Mouse (Mus musculus) kidney, postnatal 36 days (tissue): ENCODE results near the gene Pparg.

Experiments
- DNase-seq, 2 experiments: peaks; one replicate each; pipeline ENCODE4 v3.0.0; 2021 to 2022; ENCODE audit warnings: mixed read lengths in 2 of 2

The Pparg gene

DNA sequence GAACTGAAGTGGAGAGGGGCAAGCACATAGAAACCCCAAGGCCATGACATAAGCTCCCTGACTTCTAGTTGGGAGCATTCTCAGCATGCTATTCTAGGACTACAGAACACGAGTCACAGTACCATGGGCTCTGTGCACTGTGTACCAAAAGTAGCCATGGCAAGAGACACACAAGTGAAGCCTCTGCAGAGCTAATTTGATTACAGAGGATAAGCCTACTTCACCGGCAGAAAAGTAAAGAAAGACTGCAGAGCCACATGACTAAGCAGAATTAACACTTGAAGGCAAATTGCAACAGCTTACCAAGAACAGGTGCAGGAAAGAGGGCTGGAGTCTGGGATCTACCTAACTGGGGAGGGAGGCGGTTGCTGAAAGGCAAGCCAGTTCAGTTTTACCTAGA is 103.9 kb downstream of the Pparg start:
- DNase-seq, result no peak

DNA sequence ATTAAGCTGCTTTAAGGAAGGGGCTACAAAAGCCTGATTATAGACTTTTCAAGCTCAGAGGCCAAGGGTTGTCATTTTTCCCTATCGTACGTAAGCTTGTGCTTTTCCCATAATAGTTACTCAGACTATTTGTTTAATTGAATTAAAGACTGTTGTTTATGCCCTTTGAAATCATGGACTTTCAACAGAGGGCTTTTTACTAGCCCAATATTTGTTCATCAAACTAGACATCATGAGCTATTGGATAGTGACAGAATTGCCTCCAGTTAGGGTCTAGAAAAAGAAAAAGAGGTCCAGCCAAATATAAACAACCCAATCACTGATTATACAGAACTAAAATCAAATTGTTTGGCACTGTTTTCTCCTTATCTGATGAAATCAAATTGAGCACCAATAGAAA is 104.7 kb downstream of the Pparg start:
- no peak for DNase-seq

DNA sequence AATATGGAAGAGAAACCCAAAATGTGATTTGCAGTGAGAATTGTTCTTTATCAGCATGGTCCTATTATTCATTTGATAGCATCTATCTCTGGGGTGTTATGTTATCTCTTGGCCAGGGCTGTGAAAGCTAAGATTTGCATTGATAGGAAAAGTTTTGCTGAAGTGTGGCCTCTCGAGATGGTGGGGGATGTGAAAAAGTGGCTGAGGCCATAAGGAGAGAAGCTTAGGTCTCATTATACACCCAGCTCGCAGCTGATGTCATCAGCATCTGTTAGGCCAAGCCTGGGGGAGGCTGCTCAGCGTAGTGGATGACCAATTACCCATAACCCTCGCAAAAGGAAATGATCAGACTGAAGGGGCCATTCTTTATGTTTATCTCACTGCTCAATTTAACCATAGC is 105.1 kb downstream of the Pparg start:
- no peak for DNase-seq

DNA sequence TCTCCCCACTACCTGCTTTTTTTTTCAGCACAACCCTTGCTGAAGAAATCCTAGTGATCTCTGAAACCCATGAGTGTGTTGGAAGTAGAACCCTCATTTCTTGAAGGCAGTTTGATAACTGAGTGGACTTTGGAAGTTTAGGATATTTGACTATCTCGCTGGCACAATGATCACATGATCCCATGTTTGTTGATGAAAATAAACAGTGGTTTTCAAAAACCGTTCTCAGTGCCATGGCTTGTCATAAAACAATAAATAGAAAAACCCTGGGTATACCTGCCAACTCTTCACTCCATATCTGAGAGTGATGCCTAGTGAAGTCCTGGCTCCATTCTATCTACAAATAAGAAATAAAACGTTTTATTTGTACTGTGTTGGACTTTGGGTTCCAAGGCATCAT is 105.8 kb downstream of the Pparg start:
- no peak for DNase-seq

DNA sequence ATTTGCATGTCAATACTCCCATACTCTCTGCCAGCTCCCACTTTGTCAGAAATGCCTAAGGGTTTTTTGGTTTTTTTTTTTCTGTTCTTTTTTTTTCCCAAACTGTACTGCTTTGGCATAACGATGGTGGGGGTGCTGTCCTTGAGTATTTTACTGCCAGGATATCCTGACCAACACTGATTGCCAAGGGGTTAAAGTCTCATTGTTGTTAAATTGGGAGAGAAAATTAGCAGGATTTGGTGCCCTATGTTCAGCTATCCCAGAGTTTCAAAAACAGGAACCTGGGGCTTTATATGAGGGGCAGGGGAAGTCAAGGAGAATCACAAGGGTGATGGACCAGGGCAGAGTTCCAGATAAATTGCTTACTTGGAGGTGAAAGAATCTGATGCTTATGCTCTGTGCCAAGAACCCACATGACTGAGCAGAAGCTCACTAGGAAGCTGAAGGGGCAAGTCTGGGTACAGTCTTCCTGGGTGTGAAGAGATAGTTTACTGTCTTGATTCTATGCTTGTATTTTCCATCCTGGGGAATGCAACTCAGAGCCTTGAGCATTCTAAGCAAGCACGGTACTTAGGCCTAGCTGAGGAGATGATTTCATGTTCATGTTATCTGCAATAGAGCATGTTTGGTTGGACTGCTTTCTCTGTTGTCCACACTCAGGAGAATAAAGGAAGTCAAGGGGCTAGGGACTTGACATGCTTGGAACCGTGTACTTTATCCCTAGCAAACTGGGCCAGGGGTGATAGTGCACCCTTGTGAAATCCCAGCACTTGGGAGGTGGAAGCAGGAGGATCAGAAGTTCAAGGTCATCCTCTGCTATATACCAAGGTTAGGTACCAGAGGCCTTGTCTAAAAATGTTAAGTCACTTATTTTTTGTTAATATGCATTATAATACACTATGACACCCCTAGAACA is 109.2 kb downstream of the Pparg start:
- peak; percentile 49 to 75 for DNase-seq

DNA sequence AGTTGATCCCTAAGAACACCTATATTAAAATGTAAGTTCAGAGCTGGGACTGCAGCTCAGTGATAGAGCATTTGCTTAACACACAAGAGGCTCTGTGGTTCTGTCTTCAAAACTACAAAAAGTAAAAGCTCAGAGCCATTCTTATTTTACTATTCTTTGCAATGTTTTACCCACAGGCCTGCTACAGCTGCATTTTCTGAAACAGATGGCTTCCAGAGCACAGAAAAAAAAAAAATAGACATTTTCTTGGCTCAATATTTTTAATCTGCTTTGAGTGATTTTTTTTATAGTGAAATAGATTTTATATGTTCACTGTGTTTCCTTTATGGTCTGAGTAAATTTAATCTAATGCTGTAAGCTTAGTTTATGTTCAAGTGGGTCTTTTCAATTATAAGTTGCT is 111.2 kb downstream of the Pparg start:
- no peak for DNase-seq

DNA sequence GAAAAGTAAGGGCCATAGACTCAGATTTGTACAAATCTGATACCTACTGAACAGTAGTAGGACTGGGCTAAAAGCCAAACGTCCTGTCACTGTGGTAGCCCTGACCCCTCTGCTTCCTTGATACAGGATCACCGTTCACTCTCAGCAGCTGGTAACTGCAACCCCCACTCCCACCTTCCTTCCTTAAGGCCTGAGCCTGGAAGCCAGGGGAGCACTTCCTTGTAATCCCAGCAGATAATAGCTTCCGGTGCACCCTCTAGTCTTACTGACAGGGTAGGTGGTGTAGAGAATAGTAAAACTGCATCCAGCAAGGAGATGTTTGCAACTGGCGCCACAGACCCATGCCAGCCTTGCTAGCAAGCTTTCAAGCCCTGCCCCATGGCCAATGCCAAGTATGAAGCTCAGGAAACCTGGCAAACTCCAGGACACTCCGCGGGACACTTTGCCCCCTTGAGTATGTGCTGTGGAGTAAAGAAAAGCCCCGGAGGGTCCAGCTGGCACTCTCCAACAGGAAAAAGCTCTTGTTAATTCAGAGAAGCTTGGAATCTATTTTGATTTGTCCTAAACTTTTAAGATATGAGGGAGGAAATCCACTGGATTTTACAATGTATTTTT is 116.4 kb downstream of the Pparg start:
- DNase-seq, result peak; percentile 23 to 27

DNA sequence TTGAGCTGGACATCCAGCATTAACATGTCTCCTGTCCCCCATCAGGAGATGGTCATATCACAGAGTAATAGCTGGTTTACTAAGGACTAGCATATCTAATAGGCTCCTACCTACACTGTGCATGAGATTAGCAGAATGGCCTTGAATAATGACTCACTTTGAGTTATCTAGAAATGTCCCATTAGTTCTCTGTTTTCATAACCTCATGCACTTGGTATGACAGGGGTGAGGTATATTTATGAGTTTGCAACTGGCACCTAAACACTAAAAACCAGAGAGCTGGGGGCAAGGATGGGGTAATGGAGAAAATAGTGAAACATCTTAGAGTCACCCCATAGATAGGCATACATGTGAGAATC is 119.2 kb downstream of the Pparg start:
- DNase-seq, result no peak

DNA sequence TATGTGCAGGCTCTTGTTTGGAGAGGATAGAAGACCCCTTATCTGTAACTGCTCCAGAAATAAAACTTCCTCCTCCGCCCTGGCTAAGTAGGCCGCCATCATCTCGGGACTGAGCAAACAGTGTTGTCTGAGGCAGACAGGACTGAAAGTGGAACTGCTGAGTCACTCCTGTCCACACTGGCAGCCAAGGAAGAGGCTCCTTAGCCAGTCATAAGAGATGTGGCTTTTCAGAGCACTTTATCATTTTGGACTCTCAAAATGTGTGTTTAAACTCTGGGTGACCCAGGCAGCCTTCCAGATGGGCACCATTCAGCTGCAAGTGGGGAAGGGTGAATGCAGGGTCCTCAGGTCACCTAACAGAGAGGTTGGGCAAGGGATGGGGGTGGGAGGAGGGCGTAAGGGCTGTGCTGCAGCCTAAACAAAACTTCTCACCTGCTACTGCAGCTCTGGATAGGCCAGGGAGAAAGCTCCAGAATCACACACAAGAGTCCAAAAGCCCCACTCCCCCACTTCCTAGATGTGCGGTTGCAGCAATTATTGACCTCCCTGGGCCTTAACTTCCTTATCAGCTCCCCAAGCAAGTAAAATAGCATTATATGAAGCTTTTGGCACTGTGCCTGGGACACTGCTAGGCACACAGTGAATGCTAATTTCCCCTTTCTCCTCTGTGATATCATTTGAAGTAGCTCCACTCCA is 119.7 kb downstream of the Pparg start:
- peak; percentile 53 to 63 for DNase-seq

DNA sequence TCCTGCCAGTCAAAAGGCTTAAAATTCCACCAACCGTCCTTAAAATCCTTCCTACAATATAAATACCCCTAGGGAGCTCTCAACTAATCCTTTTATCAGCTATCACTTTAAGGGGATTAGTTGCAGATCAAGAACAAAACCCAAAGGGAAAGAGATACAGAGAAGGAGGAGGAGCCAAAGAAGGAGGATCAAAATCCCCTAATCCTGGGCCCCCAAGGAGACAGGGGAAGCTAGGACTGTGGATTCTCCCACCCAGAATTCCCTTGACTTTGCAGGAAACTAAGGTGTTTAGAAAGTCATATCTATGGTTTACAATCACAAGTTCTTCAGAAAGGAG is 120.2 kb downstream of the Pparg start:
- DNase-seq, result no peak

DNA sequence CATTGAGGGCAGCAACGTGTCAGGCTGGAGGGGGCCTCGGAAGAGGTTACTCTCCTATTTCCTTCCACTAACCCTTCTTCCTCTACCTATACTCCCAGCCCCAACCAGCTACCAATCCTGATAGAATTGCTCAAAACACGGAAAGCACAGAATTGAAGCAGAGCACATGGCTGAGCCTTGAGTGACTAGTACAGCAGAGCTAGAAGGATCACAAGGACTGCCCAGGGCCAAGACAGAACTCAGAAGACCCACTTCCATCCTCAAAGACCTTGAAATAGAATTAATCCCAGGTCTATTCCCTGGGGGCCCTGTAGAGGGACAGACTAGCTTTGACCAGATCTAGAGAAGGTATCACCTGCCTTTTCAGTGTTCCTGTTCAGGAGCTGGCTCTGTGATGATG is 120.9 kb downstream of the Pparg start:
- no peak for DNase-seq

DNA sequence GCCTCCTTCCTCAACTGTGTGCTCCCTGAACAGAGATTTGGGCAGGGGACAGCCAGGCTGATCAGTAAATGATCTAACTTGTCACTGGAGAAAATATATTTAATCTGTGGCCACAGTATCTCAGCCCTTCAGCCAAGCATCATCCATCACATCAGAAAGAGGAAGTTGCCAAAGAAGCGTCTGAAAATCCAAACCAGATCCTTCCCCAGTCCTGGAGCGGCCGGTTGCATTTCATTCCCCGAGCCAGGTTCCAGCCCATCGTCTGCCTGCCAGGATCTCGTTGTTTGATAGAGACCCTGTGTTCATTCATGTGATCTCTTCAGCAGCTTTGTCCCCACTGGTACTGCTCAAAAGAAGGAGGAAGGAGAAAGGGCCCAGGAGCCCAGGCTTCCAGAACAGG is 124.9 kb downstream of the Pparg start:
- DNase-seq, result peak in 1 of 2 experiments; percentile 17

DNA sequence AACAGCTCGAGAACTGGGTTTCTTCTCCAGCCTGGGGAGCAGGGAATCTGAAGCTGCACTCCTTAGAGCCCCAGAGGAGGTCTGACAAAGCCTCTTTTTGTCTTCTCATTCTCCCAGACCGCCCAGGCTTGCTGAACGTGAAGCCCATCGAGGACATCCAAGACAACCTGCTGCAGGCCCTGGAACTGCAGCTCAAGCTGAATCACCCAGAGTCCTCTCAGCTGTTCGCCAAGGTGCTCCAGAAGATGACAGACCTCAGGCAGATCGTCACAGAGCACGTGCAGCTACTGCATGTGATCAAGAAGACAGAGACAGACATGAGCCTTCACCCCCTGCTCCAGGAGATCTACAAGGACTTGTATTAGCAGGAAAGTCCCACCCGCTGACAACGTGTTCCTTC is 129.1 kb downstream of the Pparg start:
- DNase-seq, result no peak

DNA sequence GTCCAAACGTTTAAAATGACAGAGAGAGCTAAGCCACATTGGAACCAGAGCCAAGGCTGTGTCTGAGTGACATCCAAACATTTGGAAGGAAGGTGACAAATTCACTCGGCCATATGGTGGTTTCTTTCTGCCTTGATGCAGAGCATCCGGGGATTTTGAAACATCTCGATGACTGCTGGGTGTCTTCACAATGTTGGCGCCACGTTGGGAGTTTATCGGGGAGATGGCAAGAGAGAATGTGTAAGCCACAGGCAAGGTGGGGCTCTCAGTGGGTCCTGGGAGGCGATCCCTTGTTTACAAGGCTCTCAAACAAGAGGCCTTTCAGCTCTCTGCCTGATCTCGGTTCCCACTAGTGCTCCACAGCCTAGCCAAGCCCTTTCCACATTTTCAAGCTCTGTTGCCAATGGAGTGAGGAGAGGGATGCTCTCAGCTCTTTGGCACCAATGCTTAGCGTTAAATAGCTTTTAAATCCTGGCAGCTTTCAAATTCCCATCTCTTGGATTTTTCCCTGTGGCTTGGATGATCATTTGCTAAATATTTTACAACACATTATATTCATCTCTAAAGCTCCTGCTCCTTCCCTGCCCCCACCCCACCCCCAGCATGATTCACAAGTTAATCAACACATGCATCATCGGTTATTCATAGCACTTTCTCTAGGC is 132.3 kb downstream of the Pparg start:
- no peak for DNase-seq

DNA sequence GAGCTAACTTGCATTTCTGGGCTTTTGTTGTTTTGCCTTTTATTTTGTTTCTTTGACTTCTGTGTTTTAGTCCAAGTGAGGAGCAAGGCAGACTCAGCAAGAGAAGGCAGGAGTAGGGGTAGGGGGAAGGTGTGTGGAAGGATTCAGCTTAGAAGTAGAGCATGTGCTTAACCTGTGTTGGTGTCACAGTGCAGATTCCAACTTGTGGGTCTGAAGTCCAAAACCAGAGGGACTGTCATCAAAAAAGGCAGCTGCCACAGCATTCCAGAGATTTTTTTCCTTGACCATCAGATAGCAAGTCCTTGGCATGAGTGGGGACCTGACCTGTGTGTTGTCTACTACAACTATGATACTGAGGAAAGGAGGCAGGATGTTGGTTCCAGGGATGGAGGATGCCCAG is 133.1 kb downstream of the Pparg start:
- no peak for DNase-seq

DNA sequence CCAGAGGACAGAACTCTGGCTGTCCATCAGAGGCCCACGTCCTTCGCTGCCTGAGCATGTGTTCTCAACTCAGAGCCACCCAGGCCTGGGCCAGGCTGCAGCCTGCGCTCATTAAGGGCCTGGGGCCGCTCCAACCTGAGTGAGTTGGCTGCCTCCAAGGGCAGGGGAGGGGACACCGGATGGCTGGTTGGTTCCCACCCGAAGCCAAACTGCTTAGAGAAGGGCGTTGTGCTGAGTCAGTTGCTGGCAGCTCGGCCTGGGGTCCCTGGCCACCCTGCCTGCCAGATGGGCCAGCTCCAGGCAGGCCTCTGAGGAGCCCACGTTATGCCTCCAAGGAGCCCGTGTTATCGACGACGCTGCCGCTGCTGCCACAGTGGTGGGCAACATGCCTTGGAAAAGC is 138.8 kb downstream of the Pparg start:
- DNase-seq, result no peak

DNA sequence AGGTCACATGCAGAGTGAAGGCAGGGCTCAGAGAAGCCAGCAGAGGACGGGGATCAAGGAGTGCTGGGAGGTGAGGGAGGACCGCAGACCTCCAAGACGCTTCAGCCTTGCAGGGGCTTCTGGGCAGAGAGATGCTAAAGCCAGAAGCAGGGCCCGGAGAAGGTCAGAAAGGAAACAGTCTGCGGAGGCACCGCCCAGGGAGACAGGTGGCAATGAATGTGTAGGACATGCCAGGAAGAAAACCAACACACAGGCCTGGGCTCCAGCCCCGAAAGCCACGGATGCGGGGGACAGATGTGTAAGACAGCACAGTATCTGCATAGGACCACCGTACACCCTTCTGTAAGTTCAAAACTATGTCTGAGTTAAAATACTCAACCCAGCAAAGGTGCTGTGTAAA is 139.5 kb downstream of the Pparg start:
- DNase-seq, result no peak

DNA sequence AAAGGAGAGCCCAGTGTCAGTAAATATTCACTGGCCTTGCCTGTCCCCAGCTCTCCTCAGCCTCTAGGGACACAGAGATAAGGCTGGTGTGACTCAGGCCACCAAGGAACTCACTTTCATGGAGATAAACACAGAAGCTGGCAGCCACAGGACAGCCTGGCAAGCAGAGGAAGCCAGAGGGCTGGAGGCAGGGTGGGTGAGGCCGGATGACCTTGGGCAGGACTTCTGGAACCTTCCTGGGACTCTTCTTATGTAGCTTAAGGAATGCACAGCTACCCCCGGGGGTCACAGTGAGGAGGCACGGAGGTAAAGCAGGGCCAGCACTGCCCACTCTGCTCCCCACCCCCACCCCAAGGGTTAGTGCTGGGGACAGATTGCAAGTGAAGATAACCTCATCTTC is 140.4 kb downstream of the Pparg start:
- DNase-seq, result no peak

DNA sequence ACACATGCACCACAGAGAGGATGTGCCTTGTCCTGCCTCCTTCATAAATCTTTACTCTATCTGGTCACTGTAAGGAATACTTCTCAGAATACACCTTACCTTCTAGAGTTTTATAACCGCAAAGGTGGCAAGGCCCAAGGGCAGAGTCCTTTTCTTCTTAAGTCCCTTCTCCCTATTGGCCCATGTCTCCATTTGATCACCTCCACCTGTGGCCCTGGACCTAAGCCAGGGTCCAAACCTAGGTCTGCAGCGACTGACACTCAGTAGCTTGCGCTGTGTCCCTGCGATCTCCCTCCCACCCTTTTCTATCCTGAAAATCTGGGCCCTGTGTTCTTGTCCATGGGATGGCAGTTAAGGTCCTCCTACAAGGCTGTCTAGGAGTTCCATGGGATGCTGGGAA is 142.3 kb downstream of the Pparg start:
- DNase-seq, result no peak

DNA sequence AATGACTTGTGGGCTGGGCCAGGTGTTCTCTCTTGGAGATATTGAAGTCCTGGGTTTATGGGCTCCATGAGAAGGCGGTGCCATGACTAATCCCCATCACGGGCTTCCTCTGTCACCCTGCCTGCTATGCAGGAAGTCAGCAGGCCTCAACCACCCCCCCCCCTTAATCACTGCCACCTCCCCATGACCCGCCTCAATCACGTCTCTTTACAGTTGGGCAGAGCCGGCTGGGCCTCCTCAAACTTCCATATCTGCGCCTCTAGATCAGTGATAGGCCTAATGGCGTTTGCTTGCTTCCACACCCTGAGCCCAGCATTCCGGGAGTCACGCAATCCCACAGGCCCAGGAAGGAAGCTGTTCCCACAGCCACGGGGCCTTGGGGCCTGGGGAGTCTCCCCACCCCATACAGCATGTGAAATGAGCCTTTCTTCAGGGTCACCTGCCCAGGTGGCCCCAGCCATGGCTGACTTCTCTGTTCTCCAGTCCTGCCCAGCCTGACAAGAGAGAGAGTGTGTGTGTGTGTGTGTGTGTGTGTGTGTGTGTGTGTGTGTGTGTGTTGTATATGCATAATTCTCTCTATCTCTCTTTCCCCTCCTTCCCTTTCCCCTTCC is 142.9 kb downstream of the Pparg start:
- DNase-seq, result no peak

DNA sequence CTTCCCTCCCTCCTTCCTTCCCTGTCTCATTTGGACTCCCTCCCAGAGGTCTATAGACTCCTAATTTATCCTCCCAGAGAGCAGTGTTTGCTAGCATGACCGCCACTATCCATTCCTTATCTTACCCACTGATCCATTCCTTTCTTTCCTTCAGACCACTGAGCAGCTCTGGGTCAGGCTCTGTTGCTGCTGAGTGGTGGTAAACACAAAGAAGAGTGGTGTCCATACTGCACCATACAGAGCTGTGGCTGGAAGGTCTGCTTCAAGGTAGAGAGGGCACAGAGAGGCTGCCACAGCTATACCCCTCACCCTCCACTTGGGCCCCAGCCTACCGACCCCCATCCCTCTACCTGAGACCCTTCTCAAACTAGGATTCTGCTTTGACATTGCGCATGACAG is 143.4 kb downstream of the Pparg start:
- no peak for DNase-seq

DNA sequence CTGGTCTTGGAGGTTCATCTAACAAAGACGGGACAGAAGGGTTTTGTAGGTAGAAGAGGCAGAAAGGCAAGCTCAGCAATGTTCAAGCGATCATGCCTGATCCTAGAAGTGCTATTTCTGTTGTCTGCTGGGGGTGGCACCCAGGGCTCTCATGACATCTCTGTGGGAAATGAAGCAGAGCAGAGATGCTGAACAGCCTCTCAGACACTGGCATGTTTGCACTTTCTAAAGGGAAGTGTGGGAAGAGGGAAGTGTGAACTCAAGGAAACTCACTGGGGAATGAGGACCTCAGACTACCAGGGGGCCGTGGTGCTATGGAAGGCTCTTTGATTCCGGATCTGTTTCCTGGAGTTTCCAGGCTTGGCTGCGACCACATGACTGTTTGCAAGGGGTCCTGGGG is 144.2 kb downstream of the Pparg start:
- no peak for DNase-seq

DNA sequence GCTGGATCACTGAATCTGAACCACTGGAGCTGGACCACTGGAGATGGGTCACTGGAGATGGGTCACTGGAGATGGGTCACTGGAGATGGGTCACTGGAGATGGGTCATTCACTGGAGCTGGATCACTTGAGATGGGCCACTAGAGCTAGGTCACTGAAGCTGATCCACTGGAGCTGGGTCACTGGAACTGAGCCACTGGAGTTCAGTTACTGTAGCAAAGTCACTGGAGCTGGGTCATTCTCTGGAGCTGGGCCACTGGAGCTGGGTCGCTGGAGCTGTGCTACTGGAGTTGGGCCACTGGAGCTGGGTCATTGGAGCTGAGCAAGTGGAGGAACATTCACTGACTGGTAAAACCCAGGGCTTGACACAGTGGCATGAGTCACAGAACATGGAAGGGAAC is 145.7 kb downstream of the Pparg start:
- no peak for DNase-seq
